Mouse (Mus musculus) lung, adult 2 months (tissue): ENCODE measurements at regions not wholly inside any gene's neighbourhood (a gene's known extent, or its start where the extent isn't known, plus 50 kb on each side); places are given as distances from the start of the nearest gene placed in this dataset.
A peak's percentile ranks its signal among the peaks of the same experiment; 100 is the strongest.

Source experiments
- DNase-seq: peaks from one replicate; pipeline ENCODE4 v3.0.0; 2022
- H3K4me1 ChIP-seq: fragments of 200-500 bp; 2 replicates; pipeline ENCODE4 v1.6.1; 2011; ENCODE audit warnings: low read length; ENCODE audit not compliant: control insufficient read depth, insufficient read depth
- H3K4me3 ChIP-seq: fragments of 200-500 bp; replicated peaks from 2 replicates; pipeline ENCODE3; 2011; ENCODE audit warnings: low read depth, mild to moderate bottlenecking, control low read depth, low read length; ENCODE audit errors: extremely low read depth
- CTCF ChIP-seq: fragments of 200-500 bp; IDR thresholded peaks from 2 replicates; pipeline ENCODE4 v1.5.1; 2011; ENCODE audit warnings: mild to moderate bottlenecking, low read length, control low read depth; ENCODE audit not compliant: insufficient read depth
- POLR2A ChIP-seq: fragments of 200-500 bp; IDR thresholded peaks from 2 replicates; pipeline ENCODE4 v1.6.1; 2011; ENCODE audit warnings: low read depth, mild to moderate bottlenecking, control low read depth, low read length, borderline replicate concordance; ENCODE audit errors: extremely low read depth
- WGBS: fragments of 180-500 bp; shearing (Covaris S2); methylation state at CpG from one replicate; pipeline ENCODE4 v1.1.7; 2018; 5-methylcytosine and 5-hydroxymethylcytosine counted together

- WGBS: 72% methylated on average over 5 of the region's 5 CpGs
- no peaks in the 10 kb centered on the region for H3K4me1 ChIP-seq
Measured at GRCm38 (mm10) chr8:49533412-49534351, 689.9 kb upstream of the Tenm3 start.

GRCm38 (mm10) chr8:49529294-49529693 is 685.5 kb upstream of the Tenm3 start:
- Histone ChIP-seq H3K4me1 (no peaks in the 10 kb centered on the region), H3K4me3 (no peak overlapping the region)
- DNase-seq: no peak
- TF ChIP-seq CTCF (peak; percentile 32; the same call in 1 of the 2 replicates), POLR2A (no peak)
- WGBS: 75% methylated on average over 4 of the region's 4 CpGs

More at GRCm38 (mm10) chr8:49533412-49534351, 689.9 kb upstream of the Tenm3 start:
- no peak for DNase-seq
- TF ChIP-seq POLR2A (no peak), CTCF (no peak)
- H3K4me3 ChIP-seq: no peak overlapping the region

GRCm38 (mm10) chr8:49492906-49493305 is 649.2 kb upstream of the Tenm3 start:
- no peak for DNase-seq
- H3K4me1 ChIP-seq: no peaks in the 10 kb centered on the region
- 60% methylated on average over 2 of the region's 2 CpGs for WGBS
- no peak overlapping the region for H3K4me3 ChIP-seq
- no peak for TF ChIP-seq POLR2A
- no peak for TF ChIP-seq CTCF

- TF ChIP-seq POLR2A (no peak), CTCF (no peak)
- 83% methylated on average over 4 of the region's 4 CpGs for WGBS
- DNase-seq: no peak
- H3K4me3 ChIP-seq: no peak overlapping the region
- no peaks in the 10 kb centered on the region for H3K4me1 ChIP-seq
Measured at GRCm38 (mm10) chr8:49485284-49485683, 641.5 kb upstream of the Tenm3 start.

GRCm38 (mm10) chr8:49481476-49481992 is 637.8 kb upstream of the Tenm3 start:
- 86% methylated on average over 6 of the region's 6 CpGs for WGBS
- no peak for DNase-seq
- Histone ChIP-seq H3K4me3 (no peak overlapping the region), H3K4me1 (no peaks in the 10 kb centered on the region)
- TF ChIP-seq CTCF (no peak), POLR2A (no peak)

GRCm38 (mm10) chr8:49465911-49466518 is 622.3 kb upstream of the Tenm3 start:
- Histone ChIP-seq H3K4me1 (no peaks in the 10 kb centered on the region), H3K4me3 (no peak overlapping the region)
- 17% methylated on average over 14 of the region's 14 CpGs for WGBS
- no peak for TF ChIP-seq POLR2A
- TF ChIP-seq CTCF: no peak
- DNase-seq: no peak

- Histone ChIP-seq H3K4me3 (no peak overlapping the region), H3K4me1 (no peaks in the 10 kb centered on the region)
- TF ChIP-seq POLR2A (no peak), CTCF (no peak)
- WGBS: 56% methylated on average over 7 of the region's 7 CpGs
- no peak for DNase-seq
Measured at GRCm38 (mm10) chr8:49465070-49465469, 621.3 kb upstream of the Tenm3 start.

- H3K4me3 ChIP-seq: no peak overlapping the region
- no peak for TF ChIP-seq POLR2A
- no peak for TF ChIP-seq CTCF
- 73% methylated on average over 8 of the region's 8 CpGs for WGBS
- DNase-seq: no peak
- H3K4me1 ChIP-seq: no peaks in the 10 kb centered on the region
Measured at GRCm38 (mm10) chr8:49462602-49463001, 618.9 kb upstream of the Tenm3 start.

- TF ChIP-seq CTCF (no peak), POLR2A (no peak)
- WGBS: 68% methylated on average over 16 of the region's 16 CpGs
- Histone ChIP-seq H3K4me3 (no peak overlapping the region), H3K4me1 (no peaks in the 10 kb centered on the region)
- DNase-seq: no peak
Measured at GRCm38 (mm10) chr8:49461724-49462473, 618.1 kb upstream of the Tenm3 start.
